Mouse (Mus musculus) neural tube, embryonic 13.5 days (tissue): Measurements from ENCODE around the gene Wfikkn1. TPM values are rescaled to one million over a fixed set of nuclear protein-coding genes. Genes with fewer than 3 reads are reported as not detected.

ENCODE experiments used
- ATAC-seq: fragments of 200-750 bp; cut with Nextera tagmentation; 2 replicates; pipeline ENCODE4 v1.8.0; 2017; ENCODE audit warnings: low read depth, mild to moderate bottlenecking, moderate TSS enrichment, moderate library complexity
- H3K27ac ChIP-seq: fragments of 300-500 bp; sonication (generic); replicated peaks from 2 replicates; pipeline ENCODE4 v1.5.1; 2015; ENCODE audit warnings: moderate library complexity, mild to moderate bottlenecking, inconsistent platforms
- H3K27me3 ChIP-seq: fragments of 300-500 bp; sonication (generic); 2 replicates; pipeline ENCODE4 v1.6.1; 2015; ENCODE audit warnings: mild to moderate bottlenecking, inconsistent platforms
- H3K36me3 ChIP-seq: fragments of 300-500 bp; sonication (generic); 2 replicates; pipeline ENCODE4 v1.6.1; 2015; ENCODE audit warnings: mild to moderate bottlenecking, inconsistent platforms
- H3K4me1 ChIP-seq: fragments of 300-500 bp; sonication (generic); replicated peaks from 2 replicates; pipeline ENCODE4 v1.6.1; 2015; ENCODE audit warnings: inconsistent platforms
- H3K4me2 ChIP-seq: fragments of 300-500 bp; sonication (generic); 2 replicates; pipeline ENCODE4 v1.6.1; 2015; ENCODE audit warnings: inconsistent platforms, mild to moderate bottlenecking, moderate library complexity
- H3K4me3 ChIP-seq: fragments of 300-500 bp; sonication (generic); 2 replicates; pipeline ENCODE4 v1.5.1; 2015; ENCODE audit warnings: mild to moderate bottlenecking, inconsistent platforms
- H3K9ac ChIP-seq: fragments of 300-500 bp; sonication (generic); 2 replicates; pipeline ENCODE4 v1.6.1; 2015; ENCODE audit warnings: moderate library complexity, mild to moderate bottlenecking, inconsistent platforms
- H3K9me3 ChIP-seq: fragments of 300-500 bp; sonication (generic); 2 replicates; pipeline ENCODE4 v1.6.1; 2016; ENCODE audit warnings: inconsistent platforms
- WGBS: fragments of 180-500 bp; shearing (Covaris S2); methylation state at CpG from one replicate; pipeline ENCODE4 v1.1.7; 2015; 5-methylcytosine and 5-hydroxymethylcytosine counted together
- polyA plus RNA-seq: library from polyadenylated mRNA; unstranded; fragments of >200 nt; fragmentation: Nextera tagmentation; extraction: Ambion mirVana; gene quantifications from 2 replicates; pipeline ENCODE4 v1.2.1, GENCODE M21; 2015

Gene Wfikkn1
- polyA plus RNA-seq = 0.53 and 0.79 TPM in 2 replicates

- Histone ChIP-seq H3K36me3 (peaks cover 60% of the 10 kb centered on the region), H3K4me3 (no peak within 1 kb of the TSS), H3K27me3 (no peaks in the 10 kb centered on the region), H3K27ac (peak within 1 kb of the TSS; percentile 59), H3K9me3 (no peaks in the 10 kb centered on the region), H3K9ac (peak within 1 kb of the TSS; percentile 5; the same call in 1 of the 2 replicates), H3K4me2 (no peak within 1 kb of the TSS), H3K4me1 (peaks cover 34% of the 10 kb centered on the region)
- ATAC-seq = no peak
- WGBS = 22% methylated on average over 5 of the region's 5 CpGs
Measured at GRCm38 (mm10) chr17:25880196-25880910, at the start of gene Wfikkn1. TSS of gene Wfikkn1 (minus strand) at chr17:25880858.

- Histone ChIP-seq H3K4me2 (no peak overlapping the region), H3K27me3 (no peaks in the 10 kb centered on the region), H3K27ac (no peak overlapping the region), H3K9me3 (no peaks in the 10 kb centered on the region), H3K36me3 (peaks cover 45% of the 10 kb centered on the region), H3K4me1 (peaks cover 8% of the 10 kb centered on the region), H3K9ac (no peak overlapping the region), H3K4me3 (no peak overlapping the region)
- 85% methylated on average over 2 of the region's 2 CpGs for WGBS
- no peak for ATAC-seq
Measured at GRCm38 (mm10) chr17:25925348-25925747, 44.7 kb upstream of the Wfikkn1 start.

- WGBS = 85% methylated on average over 5 of the region's 5 CpGs
- Histone ChIP-seq H3K9ac (no peak overlapping the region), H3K9me3 (no peaks in the 10 kb centered on the region), H3K27me3 (no peaks in the 10 kb centered on the region), H3K4me2 (no peak overlapping the region), H3K36me3 (peaks cover 19% of the 10 kb centered on the region), H3K4me1 (peaks cover 27% of the 10 kb centered on the region), H3K4me3 (no peak overlapping the region), H3K27ac (no peak overlapping the region)
- ATAC-seq = no peak
Measured at GRCm38 (mm10) chr17:25922120-25922519, 41.5 kb upstream of the Wfikkn1 start.

GRCm38 (mm10) chr17:25919786-25920642, 39.4 kb upstream of the Wfikkn1 start:
- no peaks in the 10 kb centered on the region for H3K9me3 ChIP-seq
- H3K4me3 ChIP-seq = peak overlapping the region; percentile 95
- peaks cover 34% of the 10 kb centered on the region for H3K4me1 ChIP-seq
- H3K9ac ChIP-seq = peak overlapping the region; percentile 83
- ATAC-seq = peak; percentile 98
- H3K27ac ChIP-seq = peak overlapping the region; percentile 93
- under 1% methylated on average over 40 of the region's 40 CpGs for WGBS
- no peaks in the 10 kb centered on the region for H3K27me3 ChIP-seq
- peak overlapping the region; percentile 71 for H3K4me2 ChIP-seq
- peaks cover 6% of the 10 kb centered on the region for H3K36me3 ChIP-seq

- H3K4me1 ChIP-seq = peaks cover 34% of the 10 kb centered on the region
- H3K9me3 ChIP-seq = no peaks in the 10 kb centered on the region
- H3K4me2 ChIP-seq = peak within 1 kb of the TSS; percentile 92
- ATAC-seq = peak; percentile 6; the same call in 1 of the 2 replicates
- peak within 1 kb of the TSS; percentile 86 for H3K9ac ChIP-seq
- H3K27ac ChIP-seq = peak within 1 kb of the TSS; percentile 93
- 1% methylated on average over 61 of the region's 78 CpGs for WGBS
- peaks cover 6% of the 10 kb centered on the region for H3K36me3 ChIP-seq
- no peaks in the 10 kb centered on the region for H3K27me3 ChIP-seq
- H3K4me3 ChIP-seq = peak within 1 kb of the TSS; percentile 95
Measured at GRCm38 (mm10) chr17:25919144-25919785, 38.6 kb upstream of the Wfikkn1 start, which contains the start of gene Rab40c. TSS of gene Rab40c (minus strand) at chr17:25919727.

- H3K27ac ChIP-seq = no peak overlapping the region
- 82% methylated on average over 9 of the region's 9 CpGs for WGBS
Measured at GRCm38 (mm10) chr17:25918037-25918750, 37.5 kb upstream of the Wfikkn1 start.

GRCm38 (mm10) chr17:25916931-25917647, 36.4 kb upstream of the Wfikkn1 start:
- peaks cover 6% of the 10 kb centered on the region for H3K36me3 ChIP-seq
- H3K9ac ChIP-seq = peak overlapping the region; percentile 86; the same call in 1 of the 2 replicates
- no peak for ATAC-seq
- H3K27me3 ChIP-seq = no peaks in the 10 kb centered on the region
- H3K9me3 ChIP-seq = no peaks in the 10 kb centered on the region
- H3K27ac ChIP-seq = no peak overlapping the region
- peak overlapping the region; percentile 95; the same call in 1 of the 2 replicates for H3K4me3 ChIP-seq
- 76% methylated on average over 8 of the region's 8 CpGs for WGBS
- H3K4me2 ChIP-seq = peak overlapping the region; percentile 92
- peaks cover 34% of the 10 kb centered on the region for H3K4me1 ChIP-seq

More at GRCm38 (mm10) chr17:25918037-25918750, 37.5 kb upstream of the Wfikkn1 start:
- no peaks in the 10 kb centered on the region for H3K9me3 ChIP-seq
- no peaks in the 10 kb centered on the region for H3K27me3 ChIP-seq
- peak overlapping the region; percentile 86 for H3K9ac ChIP-seq
- peak overlapping the region; percentile 95 for H3K4me3 ChIP-seq
- H3K4me1 ChIP-seq = peaks cover 34% of the 10 kb centered on the region
- peaks cover 6% of the 10 kb centered on the region for H3K36me3 ChIP-seq
- no peak for ATAC-seq
- H3K4me2 ChIP-seq = peak overlapping the region; percentile 92

GRCm38 (mm10) chr17:25914295-25914694, 33.6 kb upstream of the Wfikkn1 start:
- Histone ChIP-seq H3K9me3 (no peaks in the 10 kb centered on the region), H3K4me1 (peaks cover 27% of the 10 kb centered on the region), H3K4me3 (no peak overlapping the region), H3K27me3 (no peaks in the 10 kb centered on the region), H3K27ac (no peak overlapping the region), H3K9ac (no peak overlapping the region; the same call in 1 of the 2 replicates), H3K36me3 (peaks cover 6% of the 10 kb centered on the region), H3K4me2 (no peak overlapping the region)
- whole genome bisulfite sequencing = 86% methylated on average over 4 of the region's 4 CpGs
- ATAC-seq = no peak

GRCm38 (mm10) chr17:25913877-25914275, 33.2 kb upstream of the Wfikkn1 start:
- no peak for ATAC-seq
- no peaks in the 10 kb centered on the region for H3K27me3 ChIP-seq
- H3K9me3 ChIP-seq = no peaks in the 10 kb centered on the region
- WGBS = 84% methylated on average over 1 of the region's 1 CpGs
- no peak overlapping the region for H3K9ac ChIP-seq
- no peak overlapping the region for H3K4me3 ChIP-seq
- no peak overlapping the region for H3K27ac ChIP-seq
- H3K36me3 ChIP-seq = peaks cover 6% of the 10 kb centered on the region
- H3K4me1 ChIP-seq = peaks cover 25% of the 10 kb centered on the region
- H3K4me2 ChIP-seq = no peak overlapping the region

- H3K27me3 ChIP-seq = no peaks in the 10 kb centered on the region
- H3K9ac ChIP-seq = no peak overlapping the region
- no peak overlapping the region for H3K4me2 ChIP-seq
- no peak overlapping the region for H3K27ac ChIP-seq
- peaks cover 6% of the 10 kb centered on the region for H3K36me3 ChIP-seq
- no peak for ATAC-seq
- no peaks in the 10 kb centered on the region for H3K9me3 ChIP-seq
- H3K4me1 ChIP-seq = peaks cover 20% of the 10 kb centered on the region
- 92% methylated on average over 14 of the region's 14 CpGs for WGBS
- no peak overlapping the region for H3K4me3 ChIP-seq
Measured at GRCm38 (mm10) chr17:25913186-25913876, 32.7 kb upstream of the Wfikkn1 start.
